Comparison of ENCODE assay signal across 8 mouse cellular contexts in genomic region chr17:66076174-66076927, GRCm38 (mm10). TPM values are rescaled to one million over a fixed set of nuclear protein-coding genes. Genes with fewer than 3 reads are reported as not detected.
A peak's percentile ranks its signal among the peaks of the same experiment; 100 is the strongest.
DNase-seq lines count a peak whose midpoint lies in the region; ATAC-seq and TF ChIP-seq lines count a peak whose summit lies in the region.

No protein-coding gene starts in this region.

- H3K4me3 ChIP-seq in gastrocnemius, adult 2 months: peak overlapping the region; percentile 97
- H3K4me3 ChIP-seq in bone marrow macrophage, adult 2 months (ENCODE audit: insufficient read depth, low read length): peak overlapping the region; percentile 99

- peak; percentile 62 for ATAC-seq in erythroid progenitor cell, adult 5-6 weeks (replicated peaks; ENCODE audit: low FRiP score, poor library complexity, severe bottlenecking)

- H3K4me1 ChIP-seq in bone marrow macrophage, adult 2 months (ENCODE audit: control insufficient read depth, insufficient read depth, low read length): peaks cover 21% of the 10 kb centered on the region

- intact Hi-C loops in gastrocnemius, adult 2 months (cut with DNase I): loop anchor here (2.0 kb wide), 1 partner anchor 24 kb away; the partner anchor contains the start of gene Ndufv2
- intact Hi-C loops in heart, postnatal 25 days (cut with DNase I): loop anchor here (2.0 kb wide), 1 partner anchor 24 kb away; the partner anchor contains the start of gene Ndufv2

- DNase-seq in gastrocnemius, adult 2 months: peak; percentile 69
- DNase-seq in gastrocnemius, adult 18-20 months (ENCODE audit: low spot score): no peak
- DNase-seq in heart, postnatal 25 days (ENCODE audit: low spot score): peak; percentile 17
- peak; percentile 47 to 60 for DNase-seq in layer of hippocampus, postnatal 10 days (ENCODE audit: low spot score in 2 of 2)
- peak; percentile 35 for DNase-seq in lung, postnatal 14 days
- peak; percentile 62 for DNase-seq in right cerebral cortex, adult 18-20 months

- peak overlapping the region; percentile 95 for H3K27ac ChIP-seq in gastrocnemius, adult 2 months
- peak overlapping the region; percentile 84 for H3K27ac ChIP-seq in bone marrow macrophage, adult 2 months (ENCODE audit: insufficient read depth, low read depth, low read length)

- no peak for TF ChIP-seq POLR2A in bone marrow macrophage, adult 2 months (IDR thresholded peaks at IDR 0.05; ENCODE audit: borderline replicate concordance, low read depth, low read length)

- TF ChIP-seq CTCF in gastrocnemius, adult 2 months (IDR thresholded peaks at IDR 0.05): no peak
- no peak for TF ChIP-seq CTCF in bone marrow macrophage, adult 2 months (IDR thresholded peaks at IDR 0.05; ENCODE audit: low read depth, low read length)

RNA-seq across cellular contexts. Expression of gene Ankrd12, which starts 0.5 kb away (rescaled TPM):
- total RNA-seq in gastrocnemius, adult 2 months (2021): 10 to 100 TPM; 12.6 to 12.8 TPM
- total RNA-seq in gastrocnemius, adult 18-20 months (2021): 10 to 100 TPM; 16.3 to 19.6 TPM
- 28.3 and 32.6 TPM in 2 replicates for polyA plus RNA-seq in bone marrow macrophage, adult 2 months (2012; ENCODE audit: insufficient read depth, insufficient read length, missing spikeins)
- 31.9 and 43.2 TPM in 2 replicates for total RNA-seq in erythroid progenitor cell, adult 5-6 weeks (2015; ENCODE audit: low replicate concordance)
- 50.1 and 55.8 TPM in 2 replicates for total RNA-seq in erythroid progenitor cell, adult 5-6 weeks (2017; ENCODE audit: low replicate concordance)
- 10 to 100 TPM; 15.8 to 22.5 TPM for total RNA-seq in heart, postnatal 25 days (2021)
- total RNA-seq in layer of hippocampus, postnatal 10 days (2021): 100 to 1,000 TPM; 102 to 116 TPM

RNA-seq across cellular contexts. Expression of gene Ndufv2, which starts 25.0 kb away (rescaled TPM):
- total RNA-seq in gastrocnemius, adult 2 months (2021): 100 to 1,000 TPM; 610 to 870 TPM
- 100 to 1,000 TPM; 702 to 718 TPM for total RNA-seq in gastrocnemius, adult 18-20 months (2021)
- 141 and 150 TPM in 2 replicates for polyA plus RNA-seq in bone marrow macrophage, adult 2 months (2012; ENCODE audit: insufficient read depth, insufficient read length, missing spikeins)
- 59.1 and 96.6 TPM in 2 replicates for total RNA-seq in erythroid progenitor cell, adult 5-6 weeks (2015; ENCODE audit: low replicate concordance)
- total RNA-seq in erythroid progenitor cell, adult 5-6 weeks (2017; ENCODE audit: low replicate concordance): 55.8 and 57.4 TPM in 2 replicates
- total RNA-seq in heart, postnatal 25 days (2021): 1,000 to 10,000 TPM; 1,243 to 1,263 TPM
- total RNA-seq in layer of hippocampus, postnatal 10 days (2021): 100 to 1,000 TPM; 229 to 246 TPM

RNA-seq across cellular contexts. Expression of gene Washc1, which starts 35.0 kb away (rescaled TPM):
- total RNA-seq in gastrocnemius, adult 2 months (2021): 10 to 100 TPM; 16.4 to 18.7 TPM
- total RNA-seq in gastrocnemius, adult 18-20 months (2021): 10 to 100 TPM; 15.0 to 16.6 TPM
- polyA plus RNA-seq in bone marrow macrophage, adult 2 months (2012; ENCODE audit: insufficient read depth, insufficient read length, missing spikeins): 53.9 and 54.6 TPM in 2 replicates
- 8.0 and 15.1 TPM in 2 replicates for total RNA-seq in erythroid progenitor cell, adult 5-6 weeks (2015; ENCODE audit: low replicate concordance)
- total RNA-seq in erythroid progenitor cell, adult 5-6 weeks (2017; ENCODE audit: low replicate concordance): 3.2 and 5.2 TPM in 2 replicates
- 10 to 100 TPM; 21.0 to 21.8 TPM for total RNA-seq in heart, postnatal 25 days (2021)
- total RNA-seq in layer of hippocampus, postnatal 10 days (2021): 10 to 100 TPM; 48.4 to 52.9 TPM

RNA-seq across cellular contexts. Expression of gene Ddx11, which starts 47.0 kb away (rescaled TPM):
- 1 to 10 TPM in 1 of 2 experiments, under 1 TPM in 1; 0.38 to 1.5 TPM for total RNA-seq in gastrocnemius, adult 2 months (2021)
- total RNA-seq in gastrocnemius, adult 18-20 months (2021): 1 to 10 TPM in 1 of 2 experiments, under 1 TPM in 1; 0.75 to 1.2 TPM
- polyA plus RNA-seq in bone marrow macrophage, adult 2 months (2012; ENCODE audit: insufficient read depth, insufficient read length, missing spikeins): 6.6 and 8.3 TPM in 2 replicates
- total RNA-seq in erythroid progenitor cell, adult 5-6 weeks (2015; ENCODE audit: low replicate concordance): 9.6 and 15.5 TPM in 2 replicates
- 8.2 and 18.7 TPM in 2 replicates for total RNA-seq in erythroid progenitor cell, adult 5-6 weeks (2017; ENCODE audit: low replicate concordance)
- 1 to 10 TPM; 1.4 TPM for total RNA-seq in heart, postnatal 25 days (2021)
- 1 to 10 TPM; 4.9 to 6.9 TPM for total RNA-seq in layer of hippocampus, postnatal 10 days (2021)
